Mouse (Mus musculus) ES-CJ7 (cell line): ENCODE data around the gene Nepro.

ENCODE experiments used
- DNase-seq: peaks from one replicate; pipeline ENCODE4 v3.0.0; 2011; ENCODE audit warnings: low read depth, low spot score

Nepro gene

DNA sequence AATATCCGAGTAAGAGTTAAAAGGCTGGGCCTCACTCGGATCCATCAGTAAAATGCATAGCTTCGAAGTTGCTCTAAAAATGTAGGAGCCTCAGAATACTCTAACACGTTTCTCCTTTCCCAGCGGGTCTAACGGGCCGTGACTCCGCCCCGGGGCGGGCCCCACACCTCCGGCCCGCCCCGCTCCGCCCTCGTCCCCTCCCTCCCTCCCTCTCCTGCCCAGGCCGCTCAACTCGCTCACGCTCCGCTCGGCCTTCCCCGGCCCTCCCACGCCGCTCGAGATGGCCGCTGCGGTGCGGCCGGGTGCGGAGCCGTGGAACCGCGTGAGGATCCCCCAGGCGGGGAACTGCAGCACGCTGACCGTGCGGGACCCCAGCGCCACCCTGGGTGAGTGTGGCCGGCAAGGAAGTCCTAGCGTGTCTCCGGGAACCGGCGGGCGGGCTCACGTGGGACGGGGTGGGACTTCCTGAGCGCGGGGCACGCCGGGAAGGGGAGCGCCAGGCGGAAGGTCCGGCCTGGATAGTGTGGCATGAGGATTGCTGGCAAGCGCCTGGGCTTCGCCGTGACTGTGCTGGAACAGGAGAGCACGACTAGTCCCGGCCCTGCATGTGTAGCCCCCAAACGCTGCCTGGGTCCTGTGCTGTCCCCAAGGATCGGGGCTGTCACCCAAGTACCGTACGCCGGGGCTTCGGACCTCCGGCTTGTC, at the start of gene Nepro:
Gene Nepro (plus strand): TSS at position 219 of the 705 bp plus-strand sequence.
- DNase-seq = peak; percentile 85

GRCm38 (mm10) chr16:44676357-44676756, 47.7 kb upstream of the Nepro start:
- no peak for DNase-seq

DNA sequence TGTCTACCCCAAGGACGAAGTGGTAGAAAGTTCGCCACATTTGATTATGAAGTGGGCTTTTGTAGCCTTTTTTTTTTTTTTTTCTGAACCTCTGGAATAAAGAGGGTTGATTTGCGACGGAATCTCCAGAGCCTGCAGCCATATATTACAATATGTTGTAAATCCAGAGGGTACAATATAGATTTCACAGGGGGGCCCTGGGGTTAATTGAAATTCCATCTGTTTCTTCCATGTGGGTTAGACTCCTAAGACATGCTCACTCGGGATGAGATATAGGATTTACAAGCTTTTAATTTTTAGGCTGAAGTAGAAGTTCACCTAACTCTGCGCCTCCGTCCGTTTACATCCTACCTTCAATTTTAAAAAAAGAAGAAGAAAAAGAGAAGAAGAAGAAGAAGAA, 45.0 kb upstream of the Nepro start:
- no peak for DNase-seq

GRCm38 (mm10) chr16:44679503-44679971, 44.6 kb upstream of the Nepro start:
- peak; percentile 10 for DNase-seq

- DNase-seq = no peak
These were observed 43.2 kb upstream of the Nepro start for GRCm38 (mm10) chr16:44680756-44681498.

GRCm38 (mm10) chr16:44684646-44685045, 39.5 kb upstream of the Nepro start:
- no peak for DNase-seq

DNA sequence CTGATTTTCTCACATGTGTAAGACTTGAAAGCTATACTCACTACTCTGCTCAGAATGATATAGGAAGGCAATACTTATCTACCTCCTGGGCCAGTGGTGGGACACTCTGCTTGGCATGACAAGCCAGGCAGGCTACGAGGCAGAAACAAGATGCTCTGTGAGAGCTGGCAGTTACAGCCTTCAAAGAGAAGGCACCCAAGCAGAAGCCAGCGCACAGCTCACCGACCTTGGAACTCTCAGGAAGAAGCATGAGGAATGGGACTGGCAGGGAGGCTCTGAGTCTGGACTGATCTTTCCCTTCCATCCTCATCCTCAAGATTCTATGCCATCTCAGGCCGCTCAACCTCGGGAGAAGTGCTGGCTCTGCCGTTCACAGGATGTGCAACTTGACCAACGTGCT, 38.7 kb upstream of the Nepro start:
- no peak for DNase-seq

- DNase-seq = no peak
These were observed 36.9 kb upstream of the Nepro start for GRCm38 (mm10) chr16:44686991-44687718.

- no peak for DNase-seq
These were observed 36.2 kb upstream of the Nepro start for GRCm38 (mm10) chr16:44687719-44688420.

- DNase-seq = no peak
These were observed 35.6 kb upstream of the Nepro start for GRCm38 (mm10) chr16:44688507-44688906.

DNA sequence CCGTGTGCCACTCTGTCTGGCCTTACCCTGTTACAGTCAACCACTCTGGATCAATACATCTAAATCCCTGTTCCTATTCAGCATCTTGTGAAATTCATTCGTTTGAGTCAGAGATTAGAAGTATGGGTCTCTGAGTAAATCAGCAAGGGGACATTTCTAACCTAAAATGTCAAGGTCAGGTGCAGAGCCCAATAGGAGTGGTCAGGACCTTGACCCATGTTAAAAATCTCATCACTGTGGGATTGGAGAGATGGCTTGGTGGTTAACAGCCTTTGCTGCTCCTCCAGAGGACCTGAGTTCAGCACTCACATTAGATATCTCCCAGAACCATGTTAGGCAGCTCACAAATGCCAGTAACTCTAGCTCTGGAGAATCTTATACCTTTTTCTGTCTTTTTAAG, 33.6 kb upstream of the Nepro start:
- no peak for DNase-seq

DNA sequence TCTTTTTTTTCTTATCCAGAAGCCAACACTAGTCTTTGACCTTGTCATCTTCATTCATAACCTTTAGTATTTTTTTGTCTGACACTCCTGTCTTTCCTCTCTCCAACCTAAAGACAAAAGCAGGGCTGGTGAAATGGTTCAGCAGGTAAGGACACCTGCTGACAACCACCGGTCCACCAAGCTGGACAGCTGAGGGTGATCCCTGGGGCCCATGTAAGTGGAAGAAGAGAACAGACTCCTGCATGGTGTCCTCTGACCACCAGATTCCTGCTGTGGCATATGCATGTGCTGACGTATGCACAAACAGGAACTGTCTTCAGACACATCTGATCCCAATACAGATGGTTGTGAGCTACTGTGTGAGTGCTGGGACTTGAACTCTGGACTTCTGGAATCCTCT, 33.0 kb upstream of the Nepro start:
- no peak for DNase-seq

DNA sequence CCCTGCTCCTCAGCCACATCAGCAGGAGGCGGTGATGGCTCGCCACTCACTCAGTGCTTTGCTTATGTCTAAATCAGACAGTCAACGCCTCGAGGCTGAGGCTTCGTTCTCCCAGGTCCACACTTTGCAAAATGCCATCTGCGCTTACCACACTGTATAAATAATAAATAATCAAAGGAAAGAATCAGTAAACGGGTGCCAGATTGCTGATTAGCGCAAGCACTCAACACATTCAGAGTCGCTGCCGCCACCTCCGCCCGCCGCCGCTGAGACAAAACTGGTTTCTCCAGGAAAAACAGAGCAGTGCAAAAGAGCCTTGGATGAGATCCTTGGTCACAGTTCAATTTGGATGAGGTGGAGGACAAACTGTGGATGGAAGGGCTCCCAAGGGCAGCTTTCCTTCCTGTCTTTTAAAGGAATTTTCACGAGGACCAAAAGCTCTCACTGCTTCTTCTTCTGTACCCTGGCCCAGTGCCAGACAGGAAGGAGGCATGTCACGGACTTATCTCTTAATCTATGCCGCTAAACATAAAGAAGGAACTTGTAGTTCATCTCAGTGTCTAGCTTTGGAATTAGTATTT, 32.5 kb upstream of the Nepro start:
- DNase-seq = no peak

DNA sequence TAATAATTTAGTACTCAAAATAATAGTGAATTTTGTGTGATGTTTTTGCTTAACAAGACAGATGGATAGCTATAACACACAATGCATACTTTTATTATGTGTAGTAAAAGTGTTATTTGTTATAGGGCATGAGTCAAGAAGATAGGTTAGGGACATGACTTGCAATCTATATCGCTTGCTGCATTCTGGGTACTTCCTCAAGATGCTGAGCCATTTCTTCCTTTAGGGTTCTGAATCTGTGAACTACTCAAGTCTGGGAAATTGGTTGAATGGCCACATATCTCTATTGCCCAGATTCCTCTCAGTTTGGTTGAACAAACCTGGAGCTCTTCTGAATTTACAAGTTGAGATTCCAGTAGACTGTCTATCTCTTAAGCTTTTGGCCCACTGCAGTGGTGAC, 31.6 kb upstream of the Nepro start:
- no peak for DNase-seq

GRCm38 (mm10) chr16:44693695-44694094, 30.4 kb upstream of the Nepro start:
- DNase-seq = peak; percentile 53

DNA sequence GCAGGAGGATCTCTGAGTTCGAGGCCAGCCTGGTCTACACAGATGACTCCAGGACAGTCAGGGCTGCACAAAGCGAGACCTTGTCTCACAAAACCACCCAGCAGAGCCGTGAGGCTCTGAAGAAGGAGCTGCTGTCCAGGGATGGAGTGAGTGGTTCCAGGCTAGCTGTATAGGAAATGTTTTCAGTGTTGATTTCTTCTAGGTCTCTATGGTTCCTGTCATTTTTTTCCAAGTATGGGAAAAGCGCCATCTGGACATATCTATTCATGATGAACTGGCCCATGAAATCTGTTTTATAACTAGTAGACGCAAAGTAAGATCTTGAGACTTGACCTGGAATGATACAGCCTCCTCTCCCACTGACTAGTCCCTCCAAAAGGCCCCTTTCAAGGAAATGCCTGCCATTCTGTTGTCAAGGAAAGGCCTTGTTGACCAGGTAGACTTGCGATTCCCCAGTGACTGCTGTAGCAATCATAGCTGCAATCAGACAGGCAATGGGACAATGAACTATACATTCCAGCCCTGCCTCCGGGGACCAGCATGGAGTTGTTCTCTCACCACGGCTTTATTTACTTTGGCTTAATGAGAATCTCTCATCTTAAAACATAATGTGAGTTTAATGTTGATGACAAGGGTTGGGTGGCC, 28.8 kb upstream of the Nepro start:
- DNase-seq = no peak

GRCm38 (mm10) chr16:44695859-44696620, 28.1 kb upstream of the Nepro start:
- no peak for DNase-seq

- no peak for DNase-seq
These were observed 26.5 kb upstream of the Nepro start for GRCm38 (mm10) chr16:44697473-44698205.

GRCm38 (mm10) chr16:44701155-44701554, 22.9 kb upstream of the Nepro start:
- no peak for DNase-seq
